Mouse (Mus musculus) B cell, adult 67 days (primary cell): ENCODE results near the gene Cped1. TPM values are rescaled to one million over a fixed set of nuclear protein-coding genes. Genes with fewer than 3 reads are reported as not detected.

Experiments used
- total RNA-seq, 2 experiments: library from RNA; stranded (reverse); gene quantifications; 4 replicates each; pipeline ENCODE4 v1.2.4; 2023

The Cped1 gene
- total RNA-seq = not detected

GRCm38 (mm10) chr6:21985732-21986540, at the start of gene Cped1:
TSS of gene Cped1 (plus strand) at chr6:21985916.

GRCm38 (mm10) chr6:21949226-21949731, 36.4 kb upstream of the Cped1 start, which contains the start of gene Ing3:
TSS of gene Ing3 (plus strand) at chr6:21949571.

DNA sequence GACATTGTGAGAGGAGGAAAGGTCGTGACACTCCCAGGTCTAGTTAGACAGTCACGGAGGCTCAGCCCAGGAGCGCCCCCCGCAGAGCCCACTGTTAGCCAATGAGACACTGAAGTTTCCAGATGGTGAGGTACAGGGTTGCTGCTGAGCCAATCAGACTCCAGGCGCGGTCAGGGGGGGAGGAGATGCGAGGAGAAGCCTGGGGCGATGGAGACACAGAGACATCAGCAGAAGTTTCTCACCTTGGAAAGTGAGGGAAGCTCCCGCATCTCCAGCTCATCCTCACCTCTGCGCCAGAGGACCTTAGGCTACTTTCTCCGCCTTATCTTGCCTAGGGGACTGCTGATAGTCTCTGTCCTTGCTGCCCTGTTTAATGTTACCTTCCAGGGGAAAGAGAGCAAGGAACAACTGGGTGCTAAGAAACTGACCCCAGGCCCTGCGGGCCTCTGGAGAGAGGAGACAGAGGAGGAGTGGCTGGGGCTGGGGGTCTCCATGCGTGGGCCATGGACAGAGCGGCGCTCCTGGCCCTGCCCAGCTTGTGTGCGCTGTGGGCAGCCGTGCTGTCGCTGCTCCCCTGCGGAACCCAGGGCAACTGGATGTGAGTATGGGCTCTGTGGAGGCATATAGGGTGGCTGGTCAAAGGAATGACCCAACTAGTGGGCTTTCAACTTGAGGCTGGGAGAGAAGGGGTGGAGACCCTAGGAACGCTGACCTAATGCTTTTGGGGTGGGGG, 302.5 kb downstream of the Cped1 start, which contains the start of gene Wnt16:
Gene Wnt16, plus strand, starts transcription at position 224 of the 733 bp plus-strand sequence.

Other genes with a start within 250 kb of the Cped1 start
- not detected for gene Tspan12, start 133.4 kb upstream of the Cped1 start, total RNA-seq
- gene Ing3, start 36.3 kb upstream of the Cped1 start, total RNA-seq = 10 to 100 TPM; 69.2 to 90.7 TPM